Mouse (Mus musculus) layer of hippocampus, postnatal 36 days (tissue): ENCODE measurements at regions not wholly inside any gene's neighbourhood (a gene's known extent, or its start where the extent isn't known, plus 50 kb on each side); places are given as distances from the start of the nearest gene placed in this dataset.

Experiments used
- DNase-seq, 2 experiments: peaks; one replicate each; pipeline ENCODE4 v3.0.0; 2022

- no peak for DNase-seq
Observed at GRCm38 (mm10) chr8:93691375-93691774, 118.4 kb upstream of the Gnao1 start.

DNA sequence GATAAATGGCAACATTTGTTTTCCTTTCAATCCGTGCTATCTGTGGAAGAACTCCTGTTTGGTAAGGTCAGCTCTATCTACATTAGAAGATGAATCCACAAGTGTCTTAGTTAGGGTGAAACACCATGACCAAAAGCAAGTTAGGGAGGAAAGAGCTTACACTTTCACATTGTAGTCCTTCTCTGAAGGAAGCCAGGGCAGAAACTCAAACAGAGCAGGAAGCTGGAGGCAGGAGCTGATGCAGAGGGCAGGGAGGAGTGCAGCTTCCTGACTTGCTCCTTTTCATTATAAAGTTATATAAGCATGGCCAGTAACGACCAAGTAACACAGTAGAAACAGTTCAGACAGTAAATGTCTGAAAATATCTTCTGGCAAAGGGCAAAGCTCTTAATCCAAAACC, 117.9 kb upstream of the Gnao1 start:
- DNase-seq = no peak

GRCm38 (mm10) chr8:93697206-93697605, 112.6 kb upstream of the Gnao1 start:
- no peak for DNase-seq

- no peak for DNase-seq
Observed at GRCm38 (mm10) chr8:93698508-93698907, 111.3 kb upstream of the Gnao1 start.

- no peak for DNase-seq
Observed at GRCm38 (mm10) chr8:93701391-93701790, 108.4 kb upstream of the Gnao1 start.

GRCm38 (mm10) chr8:93712066-93712706, 97.6 kb upstream of the Gnao1 start:
- DNase-seq = no peak

DNA sequence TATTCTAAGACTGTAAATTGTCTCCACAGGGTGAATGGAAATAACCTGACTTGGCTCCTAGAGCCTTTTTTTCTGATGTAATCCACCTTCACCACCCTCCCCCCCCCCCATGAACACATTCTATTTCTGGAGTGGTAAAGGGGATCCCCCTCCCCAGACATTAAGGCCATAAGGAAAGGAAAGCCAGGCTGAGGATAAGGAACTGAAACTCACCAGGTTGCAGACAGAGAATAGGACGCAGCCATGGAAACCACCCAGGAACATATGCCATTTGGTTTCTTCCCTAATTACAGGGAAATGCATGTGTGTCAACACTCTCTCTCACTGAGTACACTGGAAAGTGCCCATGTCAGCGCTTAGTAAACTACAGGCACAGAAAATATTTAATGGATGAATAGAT, 96.5 kb upstream of the Gnao1 start:
- DNase-seq = no peak

- DNase-seq = peak in 1 of 2 experiments; percentile 5
Observed at GRCm38 (mm10) chr8:93724896-93725489, 84.8 kb upstream of the Gnao1 start.

DNA sequence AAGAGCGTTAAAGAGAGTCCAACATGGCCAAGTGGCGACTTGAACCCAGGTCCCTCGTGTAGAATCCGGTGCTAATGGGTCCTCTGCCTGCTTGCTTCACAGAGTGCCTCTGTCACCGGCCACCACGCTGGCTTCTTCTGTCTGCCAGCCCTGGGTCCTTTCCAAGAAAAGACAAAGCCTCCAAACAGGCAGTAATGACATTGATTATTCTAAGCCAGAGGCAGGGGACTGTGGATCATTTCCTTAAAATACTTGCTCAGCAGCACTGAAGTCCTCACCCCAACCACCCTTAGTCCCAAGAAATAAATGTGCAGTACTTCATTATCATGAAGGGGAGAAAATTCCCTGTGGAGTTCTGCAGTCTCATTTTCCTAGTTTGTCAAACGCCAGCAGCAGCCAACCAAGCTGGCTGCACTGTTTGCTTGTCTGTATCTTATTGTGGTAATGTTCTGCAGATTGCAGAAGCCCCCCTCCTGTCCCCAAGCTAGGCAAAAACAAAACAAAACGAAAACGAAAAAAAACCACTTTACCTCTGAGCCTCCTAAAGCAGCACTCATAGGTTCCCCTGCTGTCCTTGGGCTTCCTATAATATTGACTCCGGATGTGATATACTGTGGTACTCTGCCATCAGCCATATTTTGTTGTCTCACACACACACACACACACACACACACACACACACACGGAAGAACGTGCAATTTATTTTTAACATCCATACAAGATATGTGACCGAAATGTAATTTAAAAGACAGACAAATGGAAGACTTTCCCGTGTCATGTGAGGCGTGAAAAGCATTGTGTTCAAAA, 80.4 kb upstream of the Gnao1 start:
- DNase-seq = peak; percentile 34 to 36

DNA sequence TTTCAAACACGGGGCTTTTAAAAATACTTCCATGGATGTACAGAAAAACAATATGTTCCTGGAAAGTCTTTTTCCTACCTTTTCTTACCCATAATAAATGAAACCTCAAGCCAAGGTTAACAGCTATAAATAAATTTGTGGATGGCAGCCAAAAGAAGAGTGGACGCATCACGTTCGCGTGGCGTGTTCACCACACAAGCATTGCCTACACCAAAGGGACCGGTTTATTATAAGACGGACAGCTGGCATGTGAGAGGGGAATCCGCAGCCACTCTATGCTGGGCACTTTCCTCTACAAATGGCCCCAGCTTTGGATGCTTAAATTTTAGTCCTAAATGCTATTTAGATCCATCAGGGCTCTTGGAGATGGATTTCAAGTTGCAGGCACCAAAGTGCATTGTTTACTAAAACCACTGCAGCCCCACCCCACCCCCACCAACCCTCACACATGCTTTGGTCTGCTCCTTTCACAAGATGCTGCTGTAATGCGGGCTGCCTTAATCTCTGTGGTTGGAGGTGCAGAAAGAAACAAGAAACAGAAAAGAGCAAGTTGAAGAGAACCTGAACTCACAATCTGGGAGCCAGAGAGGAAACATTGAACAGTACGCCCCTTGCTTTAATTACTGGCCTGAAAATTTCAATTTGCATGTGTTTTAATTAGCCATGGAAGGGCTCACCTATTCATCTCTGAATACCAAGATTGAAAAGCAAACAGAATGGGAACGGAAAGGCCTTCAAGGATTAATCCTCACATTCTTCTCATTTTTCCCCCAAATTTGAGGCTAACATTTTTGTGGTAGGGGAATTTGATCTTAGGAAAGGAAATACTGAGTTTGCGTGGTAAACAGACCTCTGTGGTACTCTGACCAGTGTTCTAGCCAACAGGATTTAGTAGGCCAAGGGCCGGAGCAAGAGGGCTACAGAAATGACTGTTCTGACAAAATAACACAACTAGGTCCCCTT, 78.7 kb upstream of the Gnao1 start:
- DNase-seq = no peak

DNA sequence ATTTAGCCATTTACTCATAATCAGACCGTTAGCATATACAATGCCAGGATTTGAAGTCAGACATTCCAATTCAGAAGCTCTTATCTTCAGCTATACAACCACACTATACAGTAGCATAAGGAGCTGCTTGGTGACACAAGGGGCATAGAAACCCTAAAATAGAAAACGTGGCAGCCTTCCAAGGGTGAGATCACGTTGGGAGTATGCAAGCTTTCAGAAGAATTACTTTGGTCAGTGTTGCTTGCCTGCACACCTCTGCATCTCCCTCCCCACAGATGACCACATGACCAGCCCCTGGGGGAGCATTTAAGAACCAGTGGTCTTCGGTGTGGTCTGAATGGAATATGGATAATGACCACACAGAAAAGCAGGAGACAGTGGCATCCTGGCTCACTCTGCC, 74.9 kb upstream of the Gnao1 start:
- DNase-seq = no peak

DNA sequence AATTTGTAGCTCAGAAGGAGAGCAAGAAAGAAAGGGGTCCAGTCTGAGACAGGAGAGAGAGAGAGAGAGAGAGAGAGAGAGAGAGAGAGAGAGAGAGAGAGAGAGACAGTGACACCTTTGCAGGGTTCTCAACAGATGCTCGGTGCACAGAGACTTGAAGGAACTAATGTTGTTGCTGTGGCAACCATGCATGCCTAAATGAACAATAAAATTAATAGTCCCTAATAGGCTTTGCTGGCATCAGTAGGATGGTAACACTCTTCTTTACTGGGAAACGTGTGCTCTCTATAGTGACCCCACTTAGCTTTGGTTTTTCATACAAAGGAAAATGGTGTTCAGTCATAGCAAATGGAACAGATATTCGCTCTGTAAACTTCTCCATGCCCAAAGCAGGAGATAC, 69.5 kb upstream of the Gnao1 start:
- DNase-seq = no peak

DNA sequence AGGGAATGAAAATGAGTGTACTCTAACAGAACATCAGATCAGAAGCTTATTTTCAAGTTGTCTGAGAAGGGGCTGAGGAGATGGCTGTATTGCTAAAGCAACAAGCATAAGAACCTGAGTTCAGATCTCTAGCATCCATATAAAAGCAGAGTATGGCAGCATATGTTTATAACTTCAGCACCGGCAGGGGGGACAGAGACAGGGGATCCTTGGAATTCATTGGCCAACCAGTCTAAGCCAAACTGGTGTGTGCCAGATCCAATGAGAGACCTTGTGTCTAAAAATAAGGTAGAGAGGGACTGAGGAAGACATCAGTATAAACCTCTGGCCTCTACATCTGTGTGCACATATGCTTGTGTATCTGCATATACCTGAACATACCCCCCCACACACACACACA, 61.0 kb upstream of the Gnao1 start:
- no peak for DNase-seq

- DNase-seq = no peak
Observed at GRCm38 (mm10) chr8:93750921-93751320, 58.8 kb upstream of the Gnao1 start.

- no peak for DNase-seq
Observed at GRCm38 (mm10) chr8:93755981-93756380, 53.8 kb upstream of the Gnao1 start.
